Mouse (Mus musculus): ENCODE data around the gene Psme1. TPM values are rescaled to one million over a fixed set of nuclear protein-coding genes. Genes with fewer than 3 reads are reported as not detected.

The Psme1 gene
- polyA plus RNA-seq (2014; fragmentation: Illumina TruSeq; extraction: RNeasy Lipid Tissue Mini Kit (QIAGEN cat#74804); ENCODE audit: low replicate concordance): 223 TPM

GRCm38 (mm10) chr14:55577871-55578667, at the start of gene Psme1:
Gene Psme1, plus strand, starts transcription at chr14:55578123.

GRCm38 (mm10) chr14:55540067-55540786, 37.7 kb upstream of the Psme1 start, which contains the start of gene Pck2:
Gene Pck2, plus strand, starts transcription at chr14:55540266.

GRCm38 (mm10) chr14:55559799-55560201, 18.1 kb upstream of the Psme1 start, which contains the start of gene Dcaf11:
Gene Dcaf11, plus strand, starts transcription at chr14:55560006.

GRCm38 (mm10) chr14:55560202-55561073, 17.5 kb upstream of the Psme1 start, which contains the start of gene A730061H03Rik:
Gene A730061H03Rik, minus strand, starts transcription at chr14:55560406.

GRCm38 (mm10) chr14:55575302-55575701, 2.6 kb upstream of the Psme1 start, which contains the start of gene Fitm1:
Gene Fitm1, plus strand, starts transcription at chr14:55575617.

GRCm38 (mm10) chr14:55584702-55585565, 7.0 kb downstream of the Psme1 start, which contains the start of gene Emc9:
Gene Emc9, minus strand, starts transcription at chr14:55585302.

GRCm38 (mm10) chr14:55590748-55591330, 12.9 kb downstream of the Psme1 start, which contains the start of gene Psme2:
Gene Psme2, minus strand, starts transcription at chr14:55591113.

GRCm38 (mm10) chr14:55591331-55591891, 13.5 kb downstream of the Psme1 start, which contains the start of gene Rnf31:
Gene Rnf31, plus strand, starts transcription at chr14:55591708.

GRCm38 (mm10) chr14:55603271-55603632, 25.3 kb downstream of the Psme1 start, which contains the start of gene Irf9:
Gene Irf9, plus strand, starts transcription at chr14:55603571.

GRCm38 (mm10) chr14:55617822-55618221, 39.9 kb downstream of the Psme1 start, which contains the start of gene Rec8:
Gene Rec8, plus strand, starts transcription at chr14:55618037.

Other genes starting within 250 kb of the Psme1 start
- gene Dhrs4, start 99.4 kb upstream of the Psme1 start, polyA plus RNA-seq (2014; fragmentation: Illumina TruSeq; extraction: RNeasy Lipid Tissue Mini Kit (QIAGEN cat#74804); ENCODE audit: low replicate concordance): 120 TPM
- gene Carmil3, start 87.5 kb upstream of the Psme1 start, polyA plus RNA-seq (2014; fragmentation: Illumina TruSeq; extraction: RNeasy Lipid Tissue Mini Kit (QIAGEN cat#74804); ENCODE audit: low replicate concordance): not detected
- not detected for gene Cpne6, start 67.7 kb upstream of the Psme1 start, polyA plus RNA-seq (2014; fragmentation: Illumina TruSeq; extraction: RNeasy Lipid Tissue Mini Kit (QIAGEN cat#74804); ENCODE audit: low replicate concordance)
- gene Nrl, start 53.1 kb upstream of the Psme1 start, polyA plus RNA-seq (2014; fragmentation: Illumina TruSeq; extraction: RNeasy Lipid Tissue Mini Kit (QIAGEN cat#74804); ENCODE audit: low replicate concordance): not detected
- 3.2 TPM for gene Pck2, start 37.9 kb upstream of the Psme1 start, polyA plus RNA-seq (2014; fragmentation: Illumina TruSeq; extraction: RNeasy Lipid Tissue Mini Kit (QIAGEN cat#74804); ENCODE audit: low replicate concordance)
- gene Dcaf11, start 18.1 kb upstream of the Psme1 start, polyA plus RNA-seq (2014; fragmentation: Illumina TruSeq; extraction: RNeasy Lipid Tissue Mini Kit (QIAGEN cat#74804); ENCODE audit: low replicate concordance): 15.6 TPM
- gene A730061H03Rik, start 17.7 kb upstream of the Psme1 start, polyA plus RNA-seq (2014; fragmentation: Illumina TruSeq; extraction: RNeasy Lipid Tissue Mini Kit (QIAGEN cat#74804); ENCODE audit: low replicate concordance): not detected
- not detected for gene Fitm1, start 2.5 kb upstream of the Psme1 start, polyA plus RNA-seq (2014; fragmentation: Illumina TruSeq; extraction: RNeasy Lipid Tissue Mini Kit (QIAGEN cat#74804); ENCODE audit: low replicate concordance)
- gene Emc9, start 7.2 kb downstream of the Psme1 start, polyA plus RNA-seq (2014; fragmentation: Illumina TruSeq; extraction: RNeasy Lipid Tissue Mini Kit (QIAGEN cat#74804); ENCODE audit: low replicate concordance): 10.6 TPM
- 276 TPM for gene Psme2, start 13.0 kb downstream of the Psme1 start, polyA plus RNA-seq (2014; fragmentation: Illumina TruSeq; extraction: RNeasy Lipid Tissue Mini Kit (QIAGEN cat#74804); ENCODE audit: low replicate concordance)
- gene Rnf31, start 13.6 kb downstream of the Psme1 start, polyA plus RNA-seq (2014; fragmentation: Illumina TruSeq; extraction: RNeasy Lipid Tissue Mini Kit (QIAGEN cat#74804); ENCODE audit: low replicate concordance): 4.8 TPM
- 60.3 TPM for gene Irf9, start 25.4 kb downstream of the Psme1 start, polyA plus RNA-seq (2014; fragmentation: Illumina TruSeq; extraction: RNeasy Lipid Tissue Mini Kit (QIAGEN cat#74804); ENCODE audit: low replicate concordance)
- gene Rec8, start 39.9 kb downstream of the Psme1 start, polyA plus RNA-seq (2014; fragmentation: Illumina TruSeq; extraction: RNeasy Lipid Tissue Mini Kit (QIAGEN cat#74804); ENCODE audit: low replicate concordance): 2.0 TPM
- 1.1 TPM for gene Ipo4, start 57.8 kb downstream of the Psme1 start, polyA plus RNA-seq (2014; fragmentation: Illumina TruSeq; extraction: RNeasy Lipid Tissue Mini Kit (QIAGEN cat#74804); ENCODE audit: low replicate concordance)
- 0.89 TPM for gene Gm49378, start 59.8 kb downstream of the Psme1 start, polyA plus RNA-seq (2014; fragmentation: Illumina TruSeq; extraction: RNeasy Lipid Tissue Mini Kit (QIAGEN cat#74804); ENCODE audit: low replicate concordance)
- 46.5 TPM for gene Tm9sf1, start 65.7 kb downstream of the Psme1 start, polyA plus RNA-seq (2014; fragmentation: Illumina TruSeq; extraction: RNeasy Lipid Tissue Mini Kit (QIAGEN cat#74804); ENCODE audit: low replicate concordance)
- not detected for gene Tssk4, start 72.1 kb downstream of the Psme1 start, polyA plus RNA-seq (2014; fragmentation: Illumina TruSeq; extraction: RNeasy Lipid Tissue Mini Kit (QIAGEN cat#74804); ENCODE audit: low replicate concordance)
- 29.1 TPM for gene Mdp1, start 82.4 kb downstream of the Psme1 start, polyA plus RNA-seq (2014; fragmentation: Illumina TruSeq; extraction: RNeasy Lipid Tissue Mini Kit (QIAGEN cat#74804); ENCODE audit: low replicate concordance)
- 19.7 TPM for gene Gmpr2, start 93.8 kb downstream of the Psme1 start, polyA plus RNA-seq (2014; fragmentation: Illumina TruSeq; extraction: RNeasy Lipid Tissue Mini Kit (QIAGEN cat#74804); ENCODE audit: low replicate concordance)
- 16.8 TPM for gene Nedd8, start 94.0 kb downstream of the Psme1 start, polyA plus RNA-seq (2014; fragmentation: Illumina TruSeq; extraction: RNeasy Lipid Tissue Mini Kit (QIAGEN cat#74804); ENCODE audit: low replicate concordance)
- gene Tinf2, start 103.7 kb downstream of the Psme1 start, polyA plus RNA-seq (2014; fragmentation: Illumina TruSeq; extraction: RNeasy Lipid Tissue Mini Kit (QIAGEN cat#74804); ENCODE audit: low replicate concordance): 15.6 TPM
- gene Tgm1, start 135.8 kb downstream of the Psme1 start, polyA plus RNA-seq (2014; fragmentation: Illumina TruSeq; extraction: RNeasy Lipid Tissue Mini Kit (QIAGEN cat#74804); ENCODE audit: low replicate concordance): not detected
- gene Rabggta, start 144.1 kb downstream of the Psme1 start, polyA plus RNA-seq (2014; fragmentation: Illumina TruSeq; extraction: RNeasy Lipid Tissue Mini Kit (QIAGEN cat#74804); ENCODE audit: low replicate concordance): 0.33 TPM
- 110 TPM for gene Dhrs1, start 167.6 kb downstream of the Psme1 start, polyA plus RNA-seq (2014; fragmentation: Illumina TruSeq; extraction: RNeasy Lipid Tissue Mini Kit (QIAGEN cat#74804); ENCODE audit: low replicate concordance)
- gene Nop9, start 167.6 kb downstream of the Psme1 start, polyA plus RNA-seq (2014; fragmentation: Illumina TruSeq; extraction: RNeasy Lipid Tissue Mini Kit (QIAGEN cat#74804); ENCODE audit: low replicate concordance): 4.2 TPM
- gene Cideb, start 180.3 kb downstream of the Psme1 start, polyA plus RNA-seq (2014; fragmentation: Illumina TruSeq; extraction: RNeasy Lipid Tissue Mini Kit (QIAGEN cat#74804); ENCODE audit: low replicate concordance): 9.8 TPM
- gene Ltb4r2, start 183.3 kb downstream of the Psme1 start, polyA plus RNA-seq (2014; fragmentation: Illumina TruSeq; extraction: RNeasy Lipid Tissue Mini Kit (QIAGEN cat#74804); ENCODE audit: low replicate concordance): 3.6 TPM
- gene Ltb4r1, start 187.8 kb downstream of the Psme1 start, polyA plus RNA-seq (2014; fragmentation: Illumina TruSeq; extraction: RNeasy Lipid Tissue Mini Kit (QIAGEN cat#74804); ENCODE audit: low replicate concordance): not detected
- gene Adcy4, start 206.0 kb downstream of the Psme1 start, polyA plus RNA-seq (2014; fragmentation: Illumina TruSeq; extraction: RNeasy Lipid Tissue Mini Kit (QIAGEN cat#74804); ENCODE audit: low replicate concordance): 0.15 TPM
- 1.9 TPM for gene Ripk3, start 210.7 kb downstream of the Psme1 start, polyA plus RNA-seq (2014; fragmentation: Illumina TruSeq; extraction: RNeasy Lipid Tissue Mini Kit (QIAGEN cat#74804); ENCODE audit: low replicate concordance)
- gene Nfatc4, start 245.0 kb downstream of the Psme1 start, polyA plus RNA-seq (2014; fragmentation: Illumina TruSeq; extraction: RNeasy Lipid Tissue Mini Kit (QIAGEN cat#74804); ENCODE audit: low replicate concordance): 0.52 TPM

Measured in small intestine, adult 10 weeks (tissue).